Mouse (Mus musculus): ENCODE results near the gene Zfp384. TPM values are rescaled to one million over a fixed set of nuclear protein-coding genes. Genes with fewer than 3 reads are reported as not detected.

The Zfp384 gene
- polyA plus RNA-seq, 1 experiment from 2014 or later: 7.2 TPM

DNA sequence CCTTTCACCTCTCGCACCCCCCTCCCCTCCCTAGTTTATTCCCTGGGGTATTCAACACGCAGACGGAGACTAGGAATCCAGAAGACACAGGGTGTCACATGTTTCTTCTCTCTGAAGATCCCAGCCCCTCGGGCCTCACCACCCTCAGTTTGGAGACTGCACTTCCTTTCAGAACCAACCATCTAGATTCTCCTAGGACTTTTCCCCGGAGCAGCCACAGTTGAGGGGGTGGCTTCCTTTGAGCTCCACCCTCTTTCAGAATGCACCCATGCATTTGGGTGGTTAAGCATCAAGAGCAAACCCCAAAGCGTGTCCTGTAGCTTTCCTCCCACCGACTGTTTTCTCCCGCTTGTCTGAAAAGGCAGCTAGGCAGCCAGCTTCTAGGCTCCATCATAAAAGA, 10.9 kb upstream of the Zfp384 start:
- WGBS: 4% methylated on average over 8 of the region's 8 CpGs
- H3K4me3 ChIP-seq (ENCODE audit: control insufficient read depth in 1 of 2, insufficient read depth in 1 of 2, low read depth in 1 of 2, low read length in 2 of 2): no peak overlapping the region
- H3K36me3 ChIP-seq (ENCODE audit: control insufficient read depth, insufficient read depth, low read length): no peaks in the 10 kb centered on the region
- H3K4me2 ChIP-seq (ENCODE audit: low read length): no peak overlapping the region
- H3K27me3 ChIP-seq (ENCODE audit: control insufficient read depth, insufficient read depth, low read length): peaks cover 94% of the 10 kb centered on the region
- H3K27ac ChIP-seq (replicated peaks in 1 of 2; ENCODE audit: control insufficient read depth in 1 of 2, insufficient read depth in 1 of 2, low read depth in 2 of 2, low read length in 2 of 2): no peak overlapping the region
- ATAC-seq (ENCODE audit: insufficient number of reproducible peaks, insufficient read depth, low FRiP score, low read depth): no peak
- no peaks in the 10 kb centered on the region for H3K9me3 ChIP-seq (ENCODE audit: control insufficient read depth, low read length)
- H3K4me1 ChIP-seq (ENCODE audit: control insufficient read depth in 2 of 2, insufficient read depth in 2 of 2, low read length in 2 of 2): peaks cover 6 to 14% of the 10 kb centered on the region in 2 experiments; a peak in 3 of 4 replicates
- no peak overlapping the region for H3K9ac ChIP-seq (ENCODE audit: low read length)

DNA sequence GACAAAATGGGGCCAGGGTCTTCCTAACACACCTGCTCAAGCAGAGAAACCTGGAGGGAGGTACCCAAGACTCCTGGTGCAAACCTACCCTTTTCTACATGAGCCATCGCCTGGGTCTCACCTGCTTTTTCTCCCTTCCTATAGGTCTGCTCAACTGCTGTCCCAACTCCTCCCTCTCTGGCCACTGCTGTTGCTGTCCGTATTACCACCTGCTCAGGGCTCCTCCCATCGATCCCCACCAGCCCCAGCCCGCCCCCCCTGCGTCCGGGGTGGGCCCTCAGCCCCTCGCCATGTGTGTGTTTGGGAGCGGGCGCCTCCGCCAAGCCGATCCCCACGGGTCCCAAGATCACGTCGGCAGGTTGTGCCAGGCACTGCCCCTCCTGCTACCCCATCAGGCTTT, 9.9 kb upstream of the Zfp384 start:
- H3K36me3 ChIP-seq (ENCODE audit: control insufficient read depth, insufficient read depth, low read length): no peaks in the 10 kb centered on the region
- H3K4me3 ChIP-seq (ENCODE audit: control insufficient read depth in 1 of 2, insufficient read depth in 1 of 2, low read depth in 1 of 2, low read length in 2 of 2): no peak overlapping the region
- no peak for ATAC-seq (ENCODE audit: insufficient number of reproducible peaks, insufficient read depth, low FRiP score, low read depth)
- 36% methylated on average over 14 of the region's 14 CpGs for WGBS
- H3K9ac ChIP-seq (ENCODE audit: low read length): no peak overlapping the region
- H3K27me3 ChIP-seq (ENCODE audit: control insufficient read depth, insufficient read depth, low read length): peaks cover 84% of the 10 kb centered on the region
- H3K27ac ChIP-seq (replicated peaks in 1 of 2; ENCODE audit: control insufficient read depth in 1 of 2, insufficient read depth in 1 of 2, low read depth in 2 of 2, low read length in 2 of 2): no peak overlapping the region
- H3K9me3 ChIP-seq (ENCODE audit: control insufficient read depth, low read length): no peaks in the 10 kb centered on the region
- H3K4me2 ChIP-seq (ENCODE audit: low read length): no peak overlapping the region
- H3K4me1 ChIP-seq (ENCODE audit: control insufficient read depth in 2 of 2, insufficient read depth in 2 of 2, low read length in 2 of 2): peaks cover 13 to 20% of the 10 kb centered on the region in 2 experiments

DNA sequence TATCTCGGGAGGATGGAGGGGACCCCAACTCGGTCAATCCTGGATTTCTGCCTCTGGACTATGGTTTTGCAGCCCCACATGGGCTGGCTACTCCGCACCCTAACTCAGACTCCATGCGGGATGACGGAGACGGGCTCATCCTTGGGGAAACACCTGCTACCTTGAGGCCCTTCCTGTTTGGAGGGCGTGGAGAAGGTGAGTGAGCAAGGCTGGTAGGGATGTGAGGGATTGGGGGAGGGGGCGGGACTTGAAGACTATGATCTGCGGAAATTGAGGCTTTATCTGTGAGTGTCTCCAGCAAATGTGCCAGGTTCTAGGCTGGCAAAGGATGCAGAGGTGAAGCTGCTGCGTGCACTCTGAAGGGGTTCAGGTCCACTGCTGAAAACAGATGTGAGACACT, 9.4 kb upstream of the Zfp384 start:
- 23% methylated on average over 10 of the region's 10 CpGs for WGBS
- Histone ChIP-seq H3K4me1 (ENCODE audit: control insufficient read depth in 2 of 2, insufficient read depth in 2 of 2, low read length in 2 of 2) (peaks cover 16 to 24% of the 10 kb centered on the region in 2 experiments), H3K4me3 (ENCODE audit: control insufficient read depth in 1 of 2, insufficient read depth in 1 of 2, low read depth in 1 of 2, low read length in 2 of 2) (no peak overlapping the region), H3K27ac (replicated peaks in 1 of 2; ENCODE audit: control insufficient read depth in 1 of 2, insufficient read depth in 1 of 2, low read depth in 2 of 2, low read length in 2 of 2) (no peak overlapping the region), H3K9me3 (ENCODE audit: control insufficient read depth, low read length) (no peaks in the 10 kb centered on the region), H3K27me3 (ENCODE audit: control insufficient read depth, insufficient read depth, low read length) (peaks cover 80% of the 10 kb centered on the region), H3K36me3 (ENCODE audit: control insufficient read depth, insufficient read depth, low read length) (no peaks in the 10 kb centered on the region), H3K9ac (ENCODE audit: low read length) (no peak overlapping the region), H3K4me2 (ENCODE audit: low read length) (no peak overlapping the region)
- no peak for ATAC-seq (ENCODE audit: insufficient number of reproducible peaks, insufficient read depth, low FRiP score, low read depth)

- Histone ChIP-seq H3K27ac (replicated peaks in 1 of 2; ENCODE audit: control insufficient read depth in 1 of 2, insufficient read depth in 1 of 2, low read depth in 2 of 2, low read length in 2 of 2) (no peak overlapping the region), H3K9ac (ENCODE audit: low read length) (no peak overlapping the region), H3K4me3 (ENCODE audit: control insufficient read depth in 1 of 2, insufficient read depth in 1 of 2, low read depth in 1 of 2, low read length in 2 of 2) (no peak overlapping the region), H3K36me3 (ENCODE audit: control insufficient read depth, insufficient read depth, low read length) (no peaks in the 10 kb centered on the region), H3K4me1 (ENCODE audit: control insufficient read depth in 2 of 2, insufficient read depth in 2 of 2, low read length in 2 of 2) (peaks cover 10 to 14% of the 10 kb centered on the region in 2 experiments), H3K27me3 (ENCODE audit: control insufficient read depth, insufficient read depth, low read length) (peaks cover 40% of the 10 kb centered on the region), H3K9me3 (ENCODE audit: control insufficient read depth, low read length) (no peaks in the 10 kb centered on the region), H3K4me2 (ENCODE audit: low read length) (peak overlapping the region; percentile 41)
- ATAC-seq (ENCODE audit: insufficient number of reproducible peaks, insufficient read depth, low FRiP score, low read depth): no peak
- 22% methylated on average over 3 of the region's 3 CpGs for WGBS
Measured at GRCm38 (mm10) chr6:125003706-125004105, 5.2 kb upstream of the Zfp384 start.

GRCm38 (mm10) chr6:125005086-125005485, 3.9 kb upstream of the Zfp384 start:
- WGBS: 29% methylated on average over 3 of the region's 3 CpGs
- ATAC-seq (ENCODE audit: insufficient number of reproducible peaks, insufficient read depth, low FRiP score, low read depth): no peak

DNA sequence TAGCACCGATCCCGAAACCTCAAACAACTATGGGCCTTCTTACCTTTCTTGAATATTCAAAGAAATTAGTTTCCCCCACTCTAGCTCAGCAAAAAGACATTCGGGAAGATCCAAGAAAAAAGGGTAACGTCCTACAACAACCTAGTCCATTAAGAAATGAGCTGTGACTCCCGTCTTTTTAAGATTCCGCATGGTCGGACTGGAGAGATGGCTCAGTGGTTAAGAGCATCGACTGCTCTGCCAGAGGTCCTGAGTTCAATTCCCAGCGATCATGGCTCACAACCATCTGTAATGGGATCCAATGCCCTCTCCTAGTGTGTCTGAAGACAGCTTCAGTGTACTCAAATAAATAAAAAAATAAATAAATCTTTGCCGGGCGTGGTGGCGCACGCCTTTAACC, 885 bp upstream of the Zfp384 start:
- H3K9ac ChIP-seq (ENCODE audit: low read length): peak overlapping the region; percentile 78
- H3K4me3 ChIP-seq (ENCODE audit: control insufficient read depth in 1 of 2, insufficient read depth in 1 of 2, low read depth in 1 of 2, low read length in 2 of 2): peak overlapping the region; percentile 44 to 82
- H3K4me2 ChIP-seq (ENCODE audit: low read length): peak overlapping the region; percentile 83
- peaks cover 25% of the 10 kb centered on the region for H3K36me3 ChIP-seq (ENCODE audit: control insufficient read depth, insufficient read depth, low read length)
- peak overlapping the region in 1 of 2 experiments; percentile 98; a peak in 1 of 4 replicates for H3K27ac ChIP-seq (replicated peaks in 1 of 2; ENCODE audit: control insufficient read depth in 1 of 2, insufficient read depth in 1 of 2, low read depth in 2 of 2, low read length in 2 of 2)
- no peaks in the 10 kb centered on the region for H3K27me3 ChIP-seq (ENCODE audit: control insufficient read depth, insufficient read depth, low read length)
- 36% methylated on average over 13 of the region's 13 CpGs for WGBS
- no peaks in the 10 kb centered on the region for H3K9me3 ChIP-seq (ENCODE audit: control insufficient read depth, low read length)
- peaks cover 12 to 32% of the 10 kb centered on the region in 2 experiments for H3K4me1 ChIP-seq (ENCODE audit: control insufficient read depth in 2 of 2, insufficient read depth in 2 of 2, low read length in 2 of 2)
- ATAC-seq (ENCODE audit: insufficient number of reproducible peaks, insufficient read depth, low FRiP score, low read depth): no peak

More at GRCm38 (mm10) chr6:125005086-125005485, 3.9 kb upstream of the Zfp384 start:
- peaks cover 11 to 18% of the 10 kb centered on the region in 2 experiments for H3K4me1 ChIP-seq (ENCODE audit: control insufficient read depth in 2 of 2, insufficient read depth in 2 of 2, low read length in 2 of 2)
- no peak overlapping the region for H3K4me2 ChIP-seq (ENCODE audit: low read length)
- H3K36me3 ChIP-seq (ENCODE audit: control insufficient read depth, insufficient read depth, low read length): no peaks in the 10 kb centered on the region
- no peak overlapping the region for H3K27ac ChIP-seq (replicated peaks in 1 of 2; ENCODE audit: control insufficient read depth in 1 of 2, insufficient read depth in 1 of 2, low read depth in 2 of 2, low read length in 2 of 2)
- H3K9me3 ChIP-seq (ENCODE audit: control insufficient read depth, low read length): no peaks in the 10 kb centered on the region
- H3K4me3 ChIP-seq (ENCODE audit: control insufficient read depth in 1 of 2, insufficient read depth in 1 of 2, low read depth in 1 of 2, low read length in 2 of 2): no peak overlapping the region
- H3K27me3 ChIP-seq (ENCODE audit: control insufficient read depth, insufficient read depth, low read length): peaks cover 27% of the 10 kb centered on the region
- no peak overlapping the region for H3K9ac ChIP-seq (ENCODE audit: low read length)

- H3K27me3 ChIP-seq (ENCODE audit: control insufficient read depth, insufficient read depth, low read length): no peaks in the 10 kb centered on the region
- under 1% methylated on average over 32 of the region's 34 CpGs for WGBS
- no peaks in the 10 kb centered on the region for H3K9me3 ChIP-seq (ENCODE audit: control insufficient read depth, low read length)
- H3K4me3 ChIP-seq (ENCODE audit: control insufficient read depth in 1 of 2, insufficient read depth in 1 of 2, low read depth in 1 of 2, low read length in 2 of 2): peak overlapping the region; percentile 44 to 82
- peaks cover 31% of the 10 kb centered on the region for H3K36me3 ChIP-seq (ENCODE audit: control insufficient read depth, insufficient read depth, low read length)
- peak overlapping the region; percentile 34 to 98 for H3K27ac ChIP-seq (replicated peaks in 1 of 2; ENCODE audit: control insufficient read depth in 1 of 2, insufficient read depth in 1 of 2, low read depth in 2 of 2, low read length in 2 of 2)
- ATAC-seq (ENCODE audit: insufficient number of reproducible peaks, insufficient read depth, low FRiP score, low read depth): peak; percentile 96
- peak overlapping the region; percentile 95 for H3K9ac ChIP-seq (ENCODE audit: low read length)
- H3K4me2 ChIP-seq (ENCODE audit: low read length): peak overlapping the region; percentile 83
- H3K4me1 ChIP-seq (ENCODE audit: control insufficient read depth in 2 of 2, insufficient read depth in 2 of 2, low read length in 2 of 2): peaks cover 8 to 29% of the 10 kb centered on the region in 2 experiments
Measured at GRCm38 (mm10) chr6:125008586-125009128, 288 bp upstream of the Zfp384 start.

Data from heart, embryonic 14.5 days (tissue).